Mouse (Mus musculus) cerebellum, postnatal 10 days (tissue): ENCODE measurements around the gene Upf2.

Experiments used
- DNase-seq, 2 experiments: peaks; one replicate each; pipeline ENCODE4 v3.0.0; 2021; ENCODE audit warnings: mixed read lengths in 2 of 2

Upf2 gene

GRCm38 (mm10) chr2:5950766-5951595, at the start of gene Upf2:
Gene Upf2, plus strand, starts transcription at chr2:5951469.
- DNase-seq = peak; percentile 99

- DNase-seq = peak; percentile 79 to 84
Observed at GRCm38 (mm10) chr2:5906092-5906491, 45.2 kb upstream of the Upf2 start.

- DNase-seq = peak; percentile 52 to 72
Observed at GRCm38 (mm10) chr2:5906625-5907024, 44.6 kb upstream of the Upf2 start.

GRCm38 (mm10) chr2:5911282-5911965, 39.8 kb upstream of the Upf2 start:
- DNase-seq = peak; percentile 46 to 51

- no peak for DNase-seq
Observed at GRCm38 (mm10) chr2:5922823-5923222, 28.4 kb upstream of the Upf2 start.

GRCm38 (mm10) chr2:5923786-5924185, 27.5 kb upstream of the Upf2 start:
- no peak for DNase-seq

GRCm38 (mm10) chr2:5927481-5927880, 23.8 kb upstream of the Upf2 start:
- no peak for DNase-seq

GRCm38 (mm10) chr2:5929793-5930192, 21.5 kb upstream of the Upf2 start:
- DNase-seq = no peak

GRCm38 (mm10) chr2:5930291-5931054, 20.8 kb upstream of the Upf2 start:
- DNase-seq = no peak

GRCm38 (mm10) chr2:5931938-5932337, 19.3 kb upstream of the Upf2 start:
- no peak for DNase-seq

- DNase-seq = no peak
Observed at GRCm38 (mm10) chr2:5934936-5935335, 16.3 kb upstream of the Upf2 start.

GRCm38 (mm10) chr2:5936068-5936467, 15.2 kb upstream of the Upf2 start:
- DNase-seq = no peak

- DNase-seq = no peak
Observed at GRCm38 (mm10) chr2:5936550-5936949, 14.7 kb upstream of the Upf2 start.

- no peak for DNase-seq
Observed at GRCm38 (mm10) chr2:5939319-5939718, 11.9 kb upstream of the Upf2 start.

- no peak for DNase-seq
Observed at GRCm38 (mm10) chr2:5939911-5940310, 11.4 kb upstream of the Upf2 start.

- DNase-seq = no peak
Observed at GRCm38 (mm10) chr2:5940936-5941335, 10.3 kb upstream of the Upf2 start.

- DNase-seq = peak; percentile 19 to 23
Observed at GRCm38 (mm10) chr2:5941861-5942415, 9.3 kb upstream of the Upf2 start.

GRCm38 (mm10) chr2:5942416-5943032, 8.7 kb upstream of the Upf2 start, which contains the start of gene Dhtkd1:
Gene Dhtkd1, minus strand, starts transcription at chr2:5942792.
- peak; percentile 81 to 82 for DNase-seq

GRCm38 (mm10) chr2:5943071-5943470, 8.2 kb upstream of the Upf2 start:
- DNase-seq = no peak

- no peak for DNase-seq
Observed at GRCm38 (mm10) chr2:5945629-5946028, 5.6 kb upstream of the Upf2 start.

- no peak for DNase-seq
Observed at GRCm38 (mm10) chr2:5946876-5947275, 4.4 kb upstream of the Upf2 start.

- DNase-seq = no peak
Observed at GRCm38 (mm10) chr2:5948964-5949363, 2.3 kb upstream of the Upf2 start.
